Mouse (Mus musculus): ENCODE data around the gene Draxin. TPM values are rescaled to one million over a fixed set of nuclear protein-coding genes. Genes with fewer than 3 reads are reported as not detected.

The Draxin gene
- total and polyA plus RNA-seq, 2 experiments: not detected

- no peak overlapping the region for H3K4me3 ChIP-seq (ENCODE audit: insufficient read depth, low read depth, low read length)
- no peak overlapping the region for H3K27ac ChIP-seq (replicated peaks; ENCODE audit: insufficient read depth, low read depth, low read length)
- TF ChIP-seq POLR2A (IDR thresholded peaks at IDR 0.05; ENCODE audit: extremely low read depth, insufficient read depth, low read length): no peak
- no peak for TF ChIP-seq CTCF (IDR thresholded peaks at IDR 0.05; ENCODE audit: low read depth, low read length)
- WGBS: 97% methylated on average over 10 of the region's 10 CpGs
- H3K36me3 ChIP-seq (ENCODE audit: control insufficient read depth, insufficient read depth, low read length): no peaks in the 10 kb centered on the region
- no peaks in the 10 kb centered on the region for H3K27me3 ChIP-seq (ENCODE audit: control insufficient read depth, insufficient read depth, low read length)
- DNase-seq (ENCODE audit: extremely low read depth, low read depth, low spot score): no peak
- H3K9ac ChIP-seq (ENCODE audit: low read depth, low read length): no peak overlapping the region
- no peaks in the 10 kb centered on the region for H3K79me2 ChIP-seq (ENCODE audit: control insufficient read depth, insufficient read depth, low read length)
- no peaks in the 10 kb centered on the region for H3K4me1 ChIP-seq (ENCODE audit: control insufficient read depth, insufficient read depth, low read length)
Observed at GRCm38 (mm10) chr4:148081201-148081600, 49.3 kb downstream of the Draxin start.

- no peak overlapping the region for H3K4me3 ChIP-seq (ENCODE audit: insufficient read depth, low read depth, low read length)
- TF ChIP-seq POLR2A (IDR thresholded peaks at IDR 0.05; ENCODE audit: extremely low read depth, insufficient read depth, low read length) (no peak), CTCF (IDR thresholded peaks at IDR 0.05; ENCODE audit: low read depth, low read length) (no peak)
- WGBS: 88% methylated on average over 1 of the region's 1 CpGs
- no peak for DNase-seq (ENCODE audit: extremely low read depth, low read depth, low spot score)
- H3K79me2 ChIP-seq (ENCODE audit: control insufficient read depth, insufficient read depth, low read length): no peaks in the 10 kb centered on the region
- no peak overlapping the region for H3K27ac ChIP-seq (replicated peaks; ENCODE audit: insufficient read depth, low read depth, low read length)
- H3K27me3 ChIP-seq (ENCODE audit: control insufficient read depth, insufficient read depth, low read length): no peaks in the 10 kb centered on the region
- no peaks in the 10 kb centered on the region for H3K4me1 ChIP-seq (ENCODE audit: control insufficient read depth, insufficient read depth, low read length)
- H3K36me3 ChIP-seq (ENCODE audit: control insufficient read depth, insufficient read depth, low read length): no peaks in the 10 kb centered on the region
- no peak overlapping the region for H3K9ac ChIP-seq (ENCODE audit: low read depth, low read length)
Observed at GRCm38 (mm10) chr4:148080597-148080973, 49.9 kb downstream of the Draxin start.

- Histone ChIP-seq H3K79me2 (ENCODE audit: control insufficient read depth, insufficient read depth, low read length) (no peaks in the 10 kb centered on the region), H3K9ac (ENCODE audit: low read depth, low read length) (no peak overlapping the region), H3K36me3 (ENCODE audit: control insufficient read depth, insufficient read depth, low read length) (no peaks in the 10 kb centered on the region), H3K27me3 (ENCODE audit: control insufficient read depth, insufficient read depth, low read length) (no peaks in the 10 kb centered on the region), H3K27ac (replicated peaks; ENCODE audit: insufficient read depth, low read depth, low read length) (no peak overlapping the region), H3K4me1 (ENCODE audit: control insufficient read depth, insufficient read depth, low read length) (no peaks in the 10 kb centered on the region), H3K4me3 (ENCODE audit: insufficient read depth, low read depth, low read length) (no peak overlapping the region)
- TF ChIP-seq POLR2A (IDR thresholded peaks at IDR 0.05; ENCODE audit: extremely low read depth, insufficient read depth, low read length): no peak
- no peak for TF ChIP-seq CTCF (IDR thresholded peaks at IDR 0.05; ENCODE audit: low read depth, low read length)
- no peak for DNase-seq (ENCODE audit: extremely low read depth, low read depth, low spot score)
- 87% methylated on average over 8 of the region's 8 CpGs for WGBS
Observed at GRCm38 (mm10) chr4:148079944-148080596, 50.4 kb downstream of the Draxin start.

GRCm38 (mm10) chr4:148079212-148079611, 51.3 kb downstream of the Draxin start:
- H3K4me1 ChIP-seq (ENCODE audit: control insufficient read depth, insufficient read depth, low read length): peaks cover 4% of the 10 kb centered on the region; the same call in 1 of the 2 replicates
- H3K27me3 ChIP-seq (ENCODE audit: control insufficient read depth, insufficient read depth, low read length): no peaks in the 10 kb centered on the region
- H3K4me3 ChIP-seq (ENCODE audit: insufficient read depth, low read depth, low read length): no peak overlapping the region
- TF ChIP-seq CTCF (IDR thresholded peaks at IDR 0.05; ENCODE audit: low read depth, low read length) (no peak), POLR2A (IDR thresholded peaks at IDR 0.05; ENCODE audit: extremely low read depth, insufficient read depth, low read length) (no peak)
- no peak for DNase-seq (ENCODE audit: extremely low read depth, low read depth, low spot score)
- H3K36me3 ChIP-seq (ENCODE audit: control insufficient read depth, insufficient read depth, low read length): no peaks in the 10 kb centered on the region
- no peaks in the 10 kb centered on the region for H3K79me2 ChIP-seq (ENCODE audit: control insufficient read depth, insufficient read depth, low read length)
- H3K9ac ChIP-seq (ENCODE audit: low read depth, low read length): no peak overlapping the region
- 73% methylated on average over 6 of the region's 6 CpGs for WGBS
- H3K27ac ChIP-seq (replicated peaks; ENCODE audit: insufficient read depth, low read depth, low read length): no peak overlapping the region

- H3K9ac ChIP-seq (ENCODE audit: low read depth, low read length): no peak overlapping the region
- H3K27me3 ChIP-seq (ENCODE audit: control insufficient read depth, insufficient read depth, low read length): no peaks in the 10 kb centered on the region
- no peak overlapping the region for H3K27ac ChIP-seq (replicated peaks; ENCODE audit: insufficient read depth, low read depth, low read length)
- no peak for DNase-seq (ENCODE audit: extremely low read depth, low read depth, low spot score)
- 87% methylated on average over 6 of the region's 6 CpGs for WGBS
- no peak overlapping the region for H3K4me3 ChIP-seq (ENCODE audit: insufficient read depth, low read depth, low read length)
- no peaks in the 10 kb centered on the region for H3K79me2 ChIP-seq (ENCODE audit: control insufficient read depth, insufficient read depth, low read length)
- TF ChIP-seq CTCF (IDR thresholded peaks at IDR 0.05; ENCODE audit: low read depth, low read length) (no peak), POLR2A (IDR thresholded peaks at IDR 0.05; ENCODE audit: extremely low read depth, insufficient read depth, low read length) (no peak)
- peaks cover 4% of the 10 kb centered on the region; the same call in 1 of the 2 replicates for H3K4me1 ChIP-seq (ENCODE audit: control insufficient read depth, insufficient read depth, low read length)
- H3K36me3 ChIP-seq (ENCODE audit: control insufficient read depth, insufficient read depth, low read length): no peaks in the 10 kb centered on the region
Observed at GRCm38 (mm10) chr4:148075881-148076280, 54.6 kb downstream of the Draxin start.

GRCm38 (mm10) chr4:148075259-148075658, 55.2 kb downstream of the Draxin start:
- 31% methylated on average over 21 of the region's 21 CpGs for WGBS
- H3K36me3 ChIP-seq (ENCODE audit: control insufficient read depth, insufficient read depth, low read length): no peaks in the 10 kb centered on the region
- no peaks in the 10 kb centered on the region for H3K79me2 ChIP-seq (ENCODE audit: control insufficient read depth, insufficient read depth, low read length)
- H3K9ac ChIP-seq (ENCODE audit: low read depth, low read length): peak overlapping the region; percentile 25; the same call in 1 of the 2 replicates
- H3K4me3 ChIP-seq (ENCODE audit: insufficient read depth, low read depth, low read length): peak overlapping the region; percentile 48
- H3K4me1 ChIP-seq (ENCODE audit: control insufficient read depth, insufficient read depth, low read length): peaks cover 4% of the 10 kb centered on the region
- H3K27ac ChIP-seq (replicated peaks; ENCODE audit: insufficient read depth, low read depth, low read length): no peak overlapping the region
- DNase-seq (ENCODE audit: extremely low read depth, low read depth, low spot score): peak; percentile 55
- TF ChIP-seq POLR2A (IDR thresholded peaks at IDR 0.05; ENCODE audit: extremely low read depth, insufficient read depth, low read length) (no peak), CTCF (IDR thresholded peaks at IDR 0.05; ENCODE audit: low read depth, low read length) (no peak)
- H3K27me3 ChIP-seq (ENCODE audit: control insufficient read depth, insufficient read depth, low read length): no peaks in the 10 kb centered on the region
